Comparison of ENCODE assay signal across 9 mouse cellular contexts in genomic region chr5:98854627-98855564, GRCm38 (mm10). TPM values are rescaled to one million over a fixed set of nuclear protein-coding genes. Genes with fewer than 3 reads are reported as not detected.
A peak's percentile ranks its signal among the peaks of the same experiment; 100 is the strongest.
DNase-seq lines count a peak whose midpoint lies in the region; ATAC-seq and TF ChIP-seq lines count a peak whose summit lies in the region.
"Had no signal": no experiment of that assay in that cellular context is flagged by ENCODE, and none has a peak within 500 bp of the region (broad histone marks: within the 10 kb centered on the region; RNA-seq: fewer than 3 reads in every experiment).

No protein-coding gene starts in this region.

- H3K4me1 ChIP-seq in forebrain, embryonic 16.5 days (replicated peaks; ENCODE audit: control insufficient read depth, insufficient read depth, low read length) = peaks cover 10% of the 10 kb centered on the region
- H3K4me1 ChIP-seq in lung, adult 2 months (ENCODE audit: control insufficient read depth, insufficient read depth, low read length) = no peaks in the 10 kb centered on the region; the same call in 1 of the 2 replicates

- H3K36me3 ChIP-seq in forebrain, embryonic 16.5 days (ENCODE audit: control insufficient read depth, insufficient read depth) = no peaks in the 10 kb centered on the region

- peak; percentile 48 for DNase-seq in gastrocnemius, postnatal 10 days
- DNase-seq in gastrocnemius, adult 8-10 months (ENCODE audit: low spot score in 2 of 2) = no peak
- DNase-seq in ZHBTc4 (ENCODE audit: low read depth, low spot score) = peak; percentile 71
- peak; percentile 6 for DNase-seq in kidney, adult 9 months
- peak; percentile 48 for DNase-seq in lung, adult 2 months
- peak; percentile 27 for DNase-seq in right cerebral cortex, postnatal 25 days

- TF ChIP-seq POLR2A in lung, adult 2 months (IDR thresholded peaks at IDR 0.05; ENCODE audit: borderline replicate concordance, extremely low read depth, low read depth, low read length) = 0 out of 2 replicates have a peak, but pooled peaks have one; percentile 26

- no peaks in the 10 kb centered on the region for H3K9me3 ChIP-seq in forebrain, embryonic 16.5 days (ENCODE audit: control insufficient read depth, low read length)

- under 1% methylated on average over 75 of the region's 75 CpGs for WGBS in forebrain, embryonic 16.5 days
- 1% methylated on average over 75 of the region's 75 CpGs for WGBS in lung, adult 2 months

- no peak for TF ChIP-seq CTCF in lung, adult 2 months (IDR thresholded peaks at IDR 0.05; ENCODE audit: insufficient read depth, low read length)

- H3K27me3 ChIP-seq in forebrain, embryonic 16.5 days (replicated peaks; ENCODE audit: control insufficient read depth, insufficient read depth, low read length) = peaks cover 2% of the 10 kb centered on the region
- H3K27me3 ChIP-seq: CH12.LX had no signal

- H3K27ac ChIP-seq in forebrain, embryonic 16.5 days (ENCODE audit: low read length) = no peak overlapping the region

- peak overlapping the region; percentile 54 for H3K9ac ChIP-seq in forebrain, embryonic 16.5 days (replicated peaks; ENCODE audit: low read depth, low read length)

- peak overlapping the region; percentile 99 for H3K4me2 ChIP-seq in forebrain, embryonic 16.5 days (ENCODE audit: low read length)

- peak; percentile 86 for ATAC-seq in forebrain, embryonic 16.5 days
- no peak for ATAC-seq in erythroblast, adult 5-6 weeks (replicated peaks; ENCODE audit: low FRiP score, poor library complexity, severe bottlenecking)

- H3K4me3 ChIP-seq in forebrain, embryonic 16.5 days (replicated peaks; ENCODE audit: low read length) = peak overlapping the region; percentile 55
- peak overlapping the region; percentile 87 for H3K4me3 ChIP-seq in lung, adult 2 months (replicated peaks; ENCODE audit: extremely low read depth, low read depth, low read length)

RNA-seq across cellular contexts. Expression of gene Bmp3, which starts 0.7 kb away (rescaled TPM):
- total RNA-seq in gastrocnemius, postnatal 10 days (2021) = 1 to 10 TPM; 3.2 to 5.7 TPM
- under 1 TPM; 0.41 to 0.88 (median 0.53) TPM for total RNA-seq in gastrocnemius, adult 8-10 months (2022)
- 1.8 and 2.1 TPM in 2 replicates for polyA plus RNA-seq in forebrain, embryonic 16.5 days (2015; fragmentation: Nextera tagmentation; extraction: Ambion mirVana)
- 33.3 and 34.6 TPM in 2 replicates for polyA plus RNA-seq in lung, adult 2 months (2012; rRNA removed)
- not detected in 2 replicates for total RNA-seq in erythroblast, adult 5-6 weeks (2015; ENCODE audit: low replicate concordance)
- 0.14 TPM in 1 of 2 replicates, not detected in the other for total RNA-seq in erythroblast, adult 5-6 weeks (2017; ENCODE audit: low replicate concordance)
- total RNA-seq: CH12.LX had no signal

Comparison
In these comparisons a context has a peak if more than half of its experiments do, and no peak if none do; other contexts are left out.
1. DNase-seq: peak in gastrocnemius, postnatal 10 days (single experiment), ZHBTc4 (single experiment), kidney, adult 9 months (single experiment), lung, adult 2 months (single experiment) and right cerebral cortex, postnatal 25 days (single experiment); none in gastrocnemius, adult 8-10 months (0 of 2).